Mouse (Mus musculus) liver, embryonic 11.5 days (tissue): ENCODE measurements around the gene Cfap61. TPM values are rescaled to one million over a fixed set of nuclear protein-coding genes. Genes with fewer than 3 reads are reported as not detected.

Experiments
- ATAC-seq: fragments of 200-750 bp; cut with Nextera tagmentation; replicated peaks from 2 replicates; pipeline ENCODE4 v1.8.0; 2017; ENCODE audit warnings: moderate number of reproducible peaks, mild to moderate bottlenecking, moderate TSS enrichment, moderate library complexity; ENCODE audit not compliant: low FRiP score
- DNase-seq: peaks from one replicate; pipeline ENCODE4 v3.0.0-alpha.2; 2017; ENCODE audit warnings: low spot score
- H3K27ac ChIP-seq: fragments of 300-500 bp; sonication (generic); 2 replicates; pipeline ENCODE4 v1.5.1; 2014; ENCODE audit warnings: mild to moderate bottlenecking, low read depth, low read length, control low read depth
- H3K27me3 ChIP-seq: fragments of 300-500 bp; sonication (generic); replicated peaks from 2 replicates; pipeline ENCODE4 v1.6.1; 2014; ENCODE audit warnings: low read length, mixed read lengths; ENCODE audit not compliant: control insufficient read depth, insufficient read depth
- H3K36me3 ChIP-seq: fragments of 300-500 bp; sonication (generic); 2 replicates; pipeline ENCODE4 v1.6.1; 2014; ENCODE audit warnings: mild to moderate bottlenecking, low read length, moderate library complexity, mixed read lengths; ENCODE audit not compliant: control insufficient read depth, insufficient read depth
- H3K4me1 ChIP-seq: fragments of 300-500 bp; sonication (generic); replicated peaks from 2 replicates; pipeline ENCODE4 v1.6.1; 2014; ENCODE audit warnings: low read length, mixed read lengths; ENCODE audit not compliant: control insufficient read depth, insufficient read depth
- H3K4me2 ChIP-seq: fragments of 300-500 bp; sonication (generic); 2 replicates; pipeline ENCODE4 v1.6.1; 2014; ENCODE audit warnings: mild to moderate bottlenecking, control low read depth, moderate library complexity
- H3K4me3 ChIP-seq: fragments of 300-500 bp; sonication (generic); 2 replicates; pipeline ENCODE4 v1.5.1; 2014; ENCODE audit warnings: low read depth, low read length, control low read depth
- H3K9ac ChIP-seq: fragments of 300-500 bp; sonication (generic); 2 replicates; pipeline ENCODE4 v1.6.1; 2014; ENCODE audit warnings: low read depth, low read length, control low read depth
- H3K9me3 ChIP-seq: fragments of 300-500 bp; sonication (generic); 2 replicates; pipeline ENCODE4 v1.6.1; 2016; ENCODE audit warnings: low read length, inconsistent platforms, mixed read lengths; ENCODE audit not compliant: control insufficient read depth
- WGBS: fragments of 180-500 bp; shearing (Covaris S2); extraction: QIAGEN DNeasy Blood & Tissue Kit; methylation state at CpG from one replicate; pipeline ENCODE4 v1.1.7; 2014; 5-methylcytosine and 5-hydroxymethylcytosine counted together
- polyA plus RNA-seq: library from polyadenylated mRNA; unstranded; fragments of >200 nt; fragmentation: Nextera tagmentation; extraction: Ambion mirVana; gene quantifications from 2 replicates; pipeline ENCODE4 v1.2.1, GENCODE M21; 2014

The Cfap61 gene
- polyA plus RNA-seq, 1 experiment from 2014 or later: not detected

DNA sequence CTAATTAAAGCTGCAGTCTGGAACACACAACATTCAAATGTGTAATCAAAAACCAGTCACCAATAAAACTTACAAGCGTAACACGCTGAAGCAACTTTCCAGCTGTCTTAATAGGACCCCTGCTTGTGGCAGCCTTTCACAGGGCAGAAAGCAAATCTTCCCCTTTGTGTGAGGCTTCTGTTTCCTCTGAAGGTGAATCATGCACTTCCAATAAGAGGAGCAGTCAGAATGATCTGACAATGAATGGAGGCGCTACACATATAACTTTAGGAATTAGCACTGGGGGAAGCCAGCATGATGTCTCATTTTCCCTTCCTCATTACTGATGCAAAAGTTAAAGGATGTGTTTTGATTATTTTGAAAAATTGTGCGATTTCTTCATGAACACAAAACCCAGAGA lies 326.6 kb downstream of the Cfap61 start:
- H3K9me3 ChIP-seq: no peaks in the 10 kb centered on the region
- DNase-seq (no peak), ATAC-seq (no peak)
- no peaks in the 10 kb centered on the region for H3K27me3 ChIP-seq
- WGBS: 87% methylated on average over 4 of the region's 4 CpGs
- no peaks in the 10 kb centered on the region for H3K36me3 ChIP-seq
- no peak overlapping the region for H3K9ac ChIP-seq
- no peak overlapping the region for H3K27ac ChIP-seq
- H3K4me2 ChIP-seq: no peak overlapping the region
- peaks cover 4% of the 10 kb centered on the region; the same call in 1 of the 2 replicates for H3K4me1 ChIP-seq
- H3K4me3 ChIP-seq: no peak overlapping the region

DNA sequence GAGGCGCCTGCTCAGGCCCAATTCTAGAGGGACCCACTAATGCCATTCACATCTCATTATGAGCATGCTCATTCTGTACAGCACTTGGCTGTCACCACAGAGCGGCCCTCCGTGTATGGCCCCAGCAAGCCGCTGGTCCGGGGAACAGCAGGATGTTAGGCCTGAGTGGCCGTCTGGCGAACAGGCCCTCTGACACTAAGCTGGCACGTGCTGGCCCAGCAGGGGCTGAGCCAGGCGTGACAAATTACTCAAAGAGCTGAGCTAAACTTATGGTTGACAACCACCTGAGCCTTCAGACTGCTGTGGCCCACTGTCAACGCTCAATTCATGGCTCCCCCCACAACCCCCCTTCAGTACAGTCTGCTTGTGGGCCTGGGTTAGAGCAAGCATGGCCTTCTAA lies 327.6 kb downstream of the Cfap61 start:
- Histone ChIP-seq H3K27me3 (no peaks in the 10 kb centered on the region), H3K4me3 (no peak overlapping the region), H3K9ac (no peak overlapping the region), H3K36me3 (no peaks in the 10 kb centered on the region), H3K9me3 (no peaks in the 10 kb centered on the region), H3K4me2 (no peak overlapping the region), H3K27ac (no peak overlapping the region), H3K4me1 (peaks cover 4% of the 10 kb centered on the region; the same call in 1 of the 2 replicates)
- WGBS: 62% methylated on average over 10 of the region's 10 CpGs
- DNase-seq (no peak), ATAC-seq (no peak)

- Histone ChIP-seq H3K27me3 (no peaks in the 10 kb centered on the region), H3K4me3 (no peak overlapping the region), H3K27ac (no peak overlapping the region), H3K9me3 (no peaks in the 10 kb centered on the region), H3K36me3 (no peaks in the 10 kb centered on the region), H3K4me2 (no peak overlapping the region), H3K9ac (no peak overlapping the region), H3K4me1 (peaks cover 4% of the 10 kb centered on the region; the same call in 1 of the 2 replicates)
- DNase-seq: no peak
- no peak for ATAC-seq
Observed at GRCm38 (mm10) chr2:146262966-146263365, 328.4 kb downstream of the Cfap61 start.

Other genes starting within 250 kb of the Cfap61 start
- gene Naa20, start 32.7 kb upstream of the Cfap61 start, polyA plus RNA-seq: 147 and 156 TPM in 2 replicates
- gene Crnkl1, start 230 bp downstream of the Cfap61 start, polyA plus RNA-seq: 36.2 and 36.9 TPM in 2 replicates